In genomic region chr14:8214299-8215207, GRCm38 (mm10) we compare ENCODE assay signal across 8 mouse cellular contexts. TPM values are rescaled to one million over a fixed set of nuclear protein-coding genes. Genes with fewer than 3 reads are reported as not detected.
DNase-seq lines count a peak whose midpoint lies in the region; ATAC-seq lines count a peak whose summit lies in the region.

No protein-coding gene starts in this region.

- peak overlapping the region; percentile 73 for H3K4me2 ChIP-seq in embryonic facial prominence, embryonic 12.5 days (replicated peaks)
- peak overlapping the region; percentile 95 for H3K4me2 ChIP-seq in liver, embryonic 13.5 days

- peak; percentile 87 to 92 for DNase-seq in adrenal gland, postnatal 36 days
- DNase-seq in heart, adult 9 months (ENCODE audit: low spot score in 2 of 2), result peak; percentile 21 to 40
- DNase-seq in kidney, adult 9 months, result peak; percentile 66
- peak; percentile 57 for DNase-seq in liver, embryonic 13.5 days
- peak; percentile 84 for DNase-seq in neural tube, embryonic 10.5 days (ENCODE audit: extremely low spot score, low spot score)
- DNase-seq in testis, postnatal 10 days (ENCODE audit: low spot score), result peak; percentile 86

- no peaks in the 10 kb centered on the region for H3K9me3 ChIP-seq in embryonic facial prominence, embryonic 12.5 days
- no peaks in the 10 kb centered on the region for H3K9me3 ChIP-seq in liver, embryonic 13.5 days (replicated peaks)

- peak overlapping the region; percentile 80 for H3K27ac ChIP-seq in embryonic facial prominence, embryonic 12.5 days
- H3K27ac ChIP-seq in liver, embryonic 13.5 days, result peak overlapping the region; percentile 89

- peaks cover 16% of the 10 kb centered on the region; the same call in 1 of the 2 replicates for H3K4me1 ChIP-seq in embryonic facial prominence, embryonic 12.5 days
- H3K4me1 ChIP-seq in liver, embryonic 13.5 days (replicated peaks), result peaks cover 33% of the 10 kb centered on the region

- WGBS in embryonic facial prominence, embryonic 12.5 days, result 3% methylated on average over 55 of the region's 63 CpGs
- 2% methylated on average over 63 of the region's 63 CpGs for WGBS in liver, embryonic 13.5 days (ENCODE audit: insufficient replicate concordance)

- H3K36me3 ChIP-seq in embryonic facial prominence, embryonic 12.5 days, result no peaks in the 10 kb centered on the region
- H3K36me3 ChIP-seq in liver, embryonic 13.5 days, result no peaks in the 10 kb centered on the region

- H3K4me3 ChIP-seq in embryonic facial prominence, embryonic 12.5 days, result peak overlapping the region; percentile 65
- peak overlapping the region; percentile 78 for H3K4me3 ChIP-seq in liver, embryonic 13.5 days (replicated peaks)

- H3K27me3 ChIP-seq in embryonic facial prominence, embryonic 12.5 days, result no peaks in the 10 kb centered on the region
- no peaks in the 10 kb centered on the region for H3K27me3 ChIP-seq in liver, embryonic 13.5 days

- peak; percentile 49 for ATAC-seq in CD4-positive, CD25-positive, alpha-beta regulatory T cell, adult 4 months
- peak; percentile 80 for ATAC-seq in embryonic facial prominence, embryonic 12.5 days (ENCODE audit: insufficient number of reproducible peaks, insufficient read depth, low FRiP score, low TSS enrichment)
- peak; percentile 74 for ATAC-seq in liver, embryonic 13.5 days (ENCODE audit: low read depth)

- peak overlapping the region; percentile 78 for H3K9ac ChIP-seq in embryonic facial prominence, embryonic 12.5 days
- H3K9ac ChIP-seq in liver, embryonic 13.5 days, result peak overlapping the region; percentile 91

RNA-seq across cellular contexts. Expression of gene Kctd6, which starts 0.6 kb away (rescaled TPM):
- polyA plus RNA-seq in CD4-positive, CD25-positive, alpha-beta regulatory T cell, adult 4 months (2017; shearing (Covaris generic)), result 1 to 10 TPM; 2.0 to 3.4 TPM
- 10 to 100 TPM; 14.3 to 15.2 TPM for total RNA-seq in adrenal gland, postnatal 36 days (2021)
- 14.0 and 17.8 TPM in 2 replicates for polyA plus RNA-seq in embryonic facial prominence, embryonic 12.5 days (2016; fragmentation: Nextera tagmentation; extraction: Ambion mirVana)
- polyA plus RNA-seq in liver, embryonic 13.5 days (2015; fragmentation: Nextera tagmentation; extraction: Ambion mirVana), result 3.8 and 4.9 TPM in 2 replicates

RNA-seq across cellular contexts. Expression of gene Pdhb, which starts 41.7 kb away (rescaled TPM):
- polyA plus RNA-seq in CD4-positive, CD25-positive, alpha-beta regulatory T cell, adult 4 months (2017; shearing (Covaris generic)), result 100 to 1,000 TPM; 139 to 163 TPM
- 100 to 1,000 TPM; 349 to 451 TPM for total RNA-seq in adrenal gland, postnatal 36 days (2021)
- 196 and 198 TPM in 2 replicates for polyA plus RNA-seq in embryonic facial prominence, embryonic 12.5 days (2016; fragmentation: Nextera tagmentation; extraction: Ambion mirVana)
- polyA plus RNA-seq in liver, embryonic 13.5 days (2015; fragmentation: Nextera tagmentation; extraction: Ambion mirVana), result 130 and 144 TPM in 2 replicates

RNA-seq across cellular contexts. Expression of gene Acox2, which starts 44.6 kb away (rescaled TPM):
- polyA plus RNA-seq in CD4-positive, CD25-positive, alpha-beta regulatory T cell, adult 4 months (2017; shearing (Covaris generic)), result not detected
- total RNA-seq in adrenal gland, postnatal 36 days (2021), result under 1 TPM; 0.50 to 0.92 TPM
- polyA plus RNA-seq in embryonic facial prominence, embryonic 12.5 days (2016; fragmentation: Nextera tagmentation; extraction: Ambion mirVana), result not detected in 2 replicates
- polyA plus RNA-seq in liver, embryonic 13.5 days (2015; fragmentation: Nextera tagmentation; extraction: Ambion mirVana), result 9.8 and 12.1 TPM in 2 replicates

Comparison
In these comparisons a context has a peak if more than half of its experiments do, and no peak if none do; other contexts are left out.
1. Peak in every context shown above with its lines: DNase-seq, ATAC-seq, H3K4me3 ChIP-seq and H3K27ac ChIP-seq.
2. DNase-seq: peak in every context shown above with its lines; median percentile 90 in adrenal gland, postnatal 36 days; 86 in testis, postnatal 10 days; 84 in neural tube, embryonic 10.5 days; 66 in kidney, adult 9 months; 57 in liver, embryonic 13.5 days; 30 in heart, adult 9 months.